Mouse (Mus musculus) c-Kit-negative CD71-positive TER-119-positive erythroid progenitor cells, embryonic 14.5 days (primary cell): Measurements from ENCODE around the gene Irak3.
"Not testable (repeated sequence)": the region's sequence is repeated elsewhere in the genome, so short reads cannot be mapped to it uniquely, and the experiment has no call there.

Experiments
- DNase-seq: peaks from one replicate; pipeline ENCODE4 v3.0.0-alpha.2; 2013; ENCODE audit warnings: low read depth, low spot score

Irak3 gene

DNA sequence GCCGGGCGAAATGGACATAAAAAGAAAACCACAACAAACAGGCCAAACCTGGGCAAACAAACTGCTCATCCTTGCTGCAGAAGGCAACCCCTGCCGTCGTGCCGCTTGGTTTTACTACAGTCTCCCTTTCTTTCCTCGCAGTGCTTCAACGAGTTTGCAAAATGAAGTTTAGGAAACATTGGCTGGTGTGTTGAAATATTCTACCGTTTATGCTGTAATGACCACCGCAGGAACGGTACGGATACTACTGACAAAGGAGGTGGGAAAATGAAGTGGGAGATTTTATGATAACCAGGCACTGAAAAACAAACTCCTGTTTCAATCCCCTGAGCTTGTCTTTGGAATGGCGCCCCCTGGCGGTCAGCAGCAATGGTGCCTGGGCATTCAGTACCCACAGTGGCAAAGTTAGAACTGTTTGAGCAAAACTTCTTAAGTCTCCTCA is at the start of gene Irak3:
Irak3 (minus strand) TSS at position 170 of the 442 bp plus-strand sequence.
- DNase-seq: peak; percentile 60

DNA sequence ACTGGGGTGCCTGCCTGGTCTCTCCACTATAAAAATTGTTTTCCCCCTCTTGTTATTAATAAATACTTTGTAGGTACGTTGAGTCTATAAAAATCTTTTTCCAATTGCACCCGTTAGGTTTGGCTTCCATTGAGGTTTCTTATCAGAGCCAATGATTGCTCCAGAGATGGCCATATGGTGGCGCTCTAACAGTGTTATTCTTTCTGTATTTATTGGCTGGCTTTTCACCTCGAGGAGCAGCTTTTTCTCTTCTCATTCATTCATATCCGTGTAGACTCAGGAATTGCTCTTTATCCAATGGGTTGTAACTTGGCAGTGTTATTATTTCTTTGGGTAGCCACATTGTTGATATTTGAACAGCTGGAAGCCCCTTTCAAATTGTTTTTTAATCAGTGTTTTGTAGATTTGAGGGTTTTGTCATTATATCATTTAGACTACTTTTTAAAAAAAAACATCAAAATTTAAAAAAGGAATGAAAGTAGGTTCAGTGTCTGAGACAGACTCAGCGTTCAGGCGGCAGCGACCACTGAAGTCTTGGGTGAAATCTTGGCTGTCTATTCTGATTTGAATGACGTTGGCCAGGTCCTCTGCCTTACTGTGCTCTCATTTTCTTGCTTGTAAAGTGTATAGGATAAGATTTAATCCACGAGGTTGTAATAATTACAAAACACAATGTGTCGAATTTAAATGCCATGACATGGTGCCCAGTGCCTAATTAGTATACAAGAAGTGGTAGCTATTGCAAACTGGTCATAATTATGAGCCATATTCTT is 49.2 kb upstream of the Irak3 start:
- DNase-seq: no peak

DNA sequence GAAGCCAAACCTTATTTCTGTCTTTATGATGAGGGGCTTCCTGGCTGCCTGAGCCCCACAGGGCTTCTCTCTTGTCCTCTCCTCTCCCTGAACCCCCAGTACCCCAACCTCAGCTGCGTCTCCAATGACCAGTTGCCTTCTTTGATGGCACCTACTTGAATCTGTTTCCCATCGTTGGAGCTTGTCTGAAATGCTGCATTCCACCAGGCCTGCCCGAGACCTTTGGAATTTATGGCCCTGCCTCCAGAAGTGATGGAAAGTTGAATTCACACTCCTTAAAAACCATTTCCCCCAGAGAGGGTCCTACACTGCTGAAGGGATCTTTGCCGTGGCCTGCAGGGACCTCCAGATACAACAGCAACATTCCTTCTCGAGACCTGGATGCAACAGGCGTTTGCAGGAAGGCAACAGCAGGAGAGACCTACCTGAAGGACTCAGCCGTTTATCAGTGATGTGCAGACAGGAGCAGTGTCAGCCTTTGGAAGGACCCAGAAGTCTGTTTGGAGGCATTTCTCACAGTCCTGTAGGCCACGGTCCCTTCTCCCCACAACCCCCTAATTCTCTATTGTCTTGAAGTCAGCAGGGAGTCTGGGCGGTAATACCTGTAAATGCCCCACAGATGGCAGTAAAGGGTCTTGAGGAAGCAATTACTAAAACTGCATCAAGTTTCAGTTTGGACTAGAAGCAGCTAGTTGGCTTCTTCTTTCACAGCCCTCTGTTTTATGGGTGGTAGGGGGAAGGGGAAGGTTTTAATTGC is 45.2 kb upstream of the Irak3 start:
- no peak for DNase-seq

DNA sequence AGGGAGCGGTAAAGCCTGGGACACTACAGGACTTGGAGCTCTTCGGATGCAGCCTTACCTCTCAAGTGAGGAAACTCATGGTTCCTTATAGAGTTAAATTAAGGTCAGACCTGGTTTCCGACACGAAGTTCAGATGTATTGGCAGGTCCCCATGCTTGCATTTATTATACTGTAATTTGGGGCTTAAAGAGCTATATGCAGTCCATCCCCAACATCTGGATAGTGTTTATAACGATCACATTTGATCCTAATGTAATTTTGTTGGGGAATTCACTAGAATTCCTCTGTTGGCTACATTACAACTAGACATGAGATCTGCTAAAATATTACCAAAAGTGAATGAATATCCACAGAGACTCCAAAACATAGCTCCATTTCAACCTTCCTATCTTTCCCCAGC is 43.8 kb upstream of the Irak3 start:
- no peak for DNase-seq

DNA sequence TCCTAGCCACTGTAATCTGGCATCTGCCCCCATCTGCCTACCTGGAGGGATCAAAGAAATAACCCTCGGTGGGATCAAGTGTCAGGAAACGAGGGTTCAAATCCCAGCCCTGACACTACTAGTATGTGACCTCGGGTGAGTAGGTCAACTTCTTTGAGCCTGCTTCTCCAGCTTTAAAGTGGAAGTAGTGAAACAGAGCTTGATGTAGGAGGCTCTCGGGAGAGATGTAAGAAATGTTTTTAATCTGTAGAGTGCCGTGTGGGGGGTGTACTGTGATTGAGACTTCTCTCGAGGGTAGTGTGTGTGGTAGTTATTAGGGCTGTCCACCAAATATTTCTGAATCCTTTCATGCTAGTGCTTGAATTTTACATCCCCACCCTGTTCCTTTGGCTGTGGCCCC is 40.5 kb upstream of the Irak3 start:
- no peak for DNase-seq

DNA sequence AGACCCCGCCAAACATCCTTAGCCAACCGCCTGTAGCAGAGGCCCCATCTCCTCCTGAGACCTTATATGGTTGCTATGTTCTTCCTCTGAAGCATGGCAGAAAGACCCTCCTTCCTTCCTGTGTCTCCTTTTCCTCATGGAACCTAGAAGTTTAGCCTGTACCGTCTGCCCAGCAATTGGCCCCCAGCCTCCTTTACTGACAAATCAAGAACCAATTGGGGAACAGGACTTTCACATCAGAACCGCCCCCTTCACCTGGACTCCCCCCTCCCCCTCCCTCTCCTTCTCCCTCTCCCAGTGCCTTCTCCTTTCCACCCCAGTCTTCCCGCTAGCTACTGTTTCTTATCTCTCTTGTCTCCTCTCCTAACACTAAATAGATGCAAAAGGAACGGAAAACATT is 37.5 kb upstream of the Irak3 start:
- no peak for DNase-seq

DNA sequence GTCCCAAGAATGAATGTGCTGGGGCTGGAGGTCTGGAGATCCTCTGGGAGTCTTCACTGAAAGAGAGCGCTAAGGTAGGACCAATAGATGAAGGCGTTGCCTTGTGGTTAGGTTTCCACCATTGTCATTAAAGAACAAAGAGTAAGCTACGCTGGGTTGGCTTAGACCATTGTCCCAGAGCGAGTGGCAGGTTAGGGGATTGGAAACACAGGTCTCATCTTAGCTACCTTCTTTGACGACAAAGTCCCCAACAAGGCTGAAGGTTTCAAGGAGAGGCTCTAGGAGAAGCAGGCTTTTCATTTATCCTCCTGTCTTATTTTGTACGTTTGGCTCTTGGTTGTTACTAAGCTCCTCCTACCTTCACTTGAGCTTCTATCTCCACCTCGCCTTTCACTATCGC is 36.3 kb upstream of the Irak3 start:
- no peak for DNase-seq

DNA sequence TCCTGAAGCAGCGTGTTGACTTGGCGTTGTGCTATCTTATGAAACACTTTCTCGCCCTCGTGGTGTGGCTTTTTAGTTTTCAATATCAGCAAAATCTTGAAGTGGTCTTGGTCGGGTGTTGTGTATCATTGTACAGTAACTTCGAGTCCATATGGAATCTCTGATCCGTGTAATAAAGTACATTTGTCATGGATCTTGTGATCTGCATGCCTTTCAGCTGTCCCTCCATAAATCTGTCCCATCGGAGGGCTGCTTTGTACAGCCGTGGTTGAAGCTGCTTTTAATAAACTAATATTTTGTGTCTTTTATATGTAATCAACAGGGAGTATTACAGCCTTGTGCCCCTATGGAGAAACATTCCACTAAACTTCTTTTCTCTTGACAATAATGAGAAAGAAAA is 34.9 kb upstream of the Irak3 start:
- no peak for DNase-seq

DNA sequence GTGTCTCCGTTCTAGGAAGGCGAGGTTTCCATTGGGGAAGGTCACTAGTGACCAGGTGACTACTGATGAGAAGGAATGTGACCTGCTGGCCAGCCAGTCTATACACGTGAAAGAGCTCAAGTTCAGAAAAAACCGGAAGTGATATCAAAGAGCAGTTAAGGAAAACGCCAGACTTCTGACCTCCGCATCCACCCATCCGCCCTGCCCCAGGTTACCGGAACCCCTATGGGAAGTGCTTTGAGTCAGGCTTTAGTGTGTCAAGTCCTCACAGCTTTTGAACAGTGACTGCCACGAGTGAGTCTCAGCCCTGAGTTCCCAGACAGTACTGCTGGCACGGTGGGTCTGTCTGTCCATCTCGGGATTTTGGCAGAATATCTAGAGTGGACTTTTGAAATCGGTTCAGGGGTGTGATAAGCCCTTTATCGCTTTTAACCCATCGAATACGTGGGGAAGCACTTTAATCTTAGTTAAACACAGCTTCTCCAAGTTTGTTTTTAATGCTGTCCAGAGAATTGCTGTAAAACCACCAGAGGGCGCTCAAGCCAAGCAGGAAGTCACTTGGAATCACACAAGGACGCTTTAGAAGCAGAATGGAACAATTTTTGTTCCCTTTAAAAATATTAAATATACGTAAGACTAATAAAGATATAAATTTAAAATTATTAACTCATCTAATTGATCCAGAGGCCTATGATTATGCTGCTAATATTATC is 31.9 kb upstream of the Irak3 start:
- DNase-seq: no peak

DNA sequence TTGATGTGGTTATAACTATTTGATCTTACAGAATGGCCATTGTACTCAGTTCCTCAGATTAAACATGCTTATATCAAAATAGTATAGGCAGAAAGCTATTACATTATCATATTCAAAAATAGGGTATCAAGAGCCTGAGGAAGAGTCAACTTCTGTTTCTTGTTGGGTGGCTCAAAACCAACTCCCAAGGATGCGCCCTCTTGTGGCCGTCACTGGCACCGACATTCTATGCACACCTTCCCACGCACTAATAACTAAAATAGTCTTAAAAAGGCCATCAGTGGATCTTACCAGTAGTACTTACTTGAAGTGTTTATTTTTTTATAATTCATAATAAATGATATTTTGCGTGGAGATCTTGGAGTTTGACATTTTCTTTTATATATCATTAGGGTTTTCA is 29.8 kb upstream of the Irak3 start:
- peak; percentile 53 for DNase-seq

DNA sequence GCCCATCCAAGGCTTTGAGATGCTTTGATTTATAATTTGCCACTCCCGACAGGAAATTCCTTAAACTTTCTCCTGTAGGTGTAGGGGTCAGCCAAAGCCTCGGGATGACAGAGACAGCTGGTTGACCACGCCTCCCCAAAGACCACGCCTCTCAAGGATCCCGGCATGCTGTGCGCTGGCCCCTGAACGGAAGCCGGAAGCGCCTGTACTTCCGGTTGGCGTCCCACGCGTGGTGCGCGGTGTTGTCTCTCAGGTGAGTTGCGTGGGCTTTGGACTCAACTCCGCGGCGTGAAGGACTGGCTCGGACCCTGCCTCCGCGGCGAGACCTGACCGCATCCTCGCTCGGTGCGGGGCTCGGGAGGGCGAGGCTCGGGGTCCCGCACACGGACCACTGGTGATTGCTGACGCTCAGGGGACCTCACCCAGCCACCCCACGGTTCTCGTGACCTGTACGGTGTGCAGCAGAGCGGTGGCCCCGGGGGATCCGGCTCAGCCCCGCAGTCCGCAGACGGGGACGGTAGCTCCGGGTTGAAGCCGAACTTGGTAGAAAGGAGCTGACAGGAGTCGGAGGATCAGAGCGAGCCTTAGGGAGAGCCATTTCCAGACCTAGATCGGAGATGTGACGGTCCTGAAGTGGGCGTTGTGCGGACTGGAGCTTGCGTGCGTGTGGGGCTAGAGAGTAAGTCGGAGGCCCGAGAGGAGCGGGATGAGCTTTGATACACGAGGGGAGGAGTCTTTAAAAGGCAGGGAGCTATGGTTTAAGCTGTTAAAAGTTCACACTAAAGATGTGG is 25.1 kb upstream of the Irak3 start, which contains the start of gene Llph:
Llph (plus strand) TSS at position 200 of the 791 bp plus-strand sequence.
- peak; percentile 73 for DNase-seq

DNA sequence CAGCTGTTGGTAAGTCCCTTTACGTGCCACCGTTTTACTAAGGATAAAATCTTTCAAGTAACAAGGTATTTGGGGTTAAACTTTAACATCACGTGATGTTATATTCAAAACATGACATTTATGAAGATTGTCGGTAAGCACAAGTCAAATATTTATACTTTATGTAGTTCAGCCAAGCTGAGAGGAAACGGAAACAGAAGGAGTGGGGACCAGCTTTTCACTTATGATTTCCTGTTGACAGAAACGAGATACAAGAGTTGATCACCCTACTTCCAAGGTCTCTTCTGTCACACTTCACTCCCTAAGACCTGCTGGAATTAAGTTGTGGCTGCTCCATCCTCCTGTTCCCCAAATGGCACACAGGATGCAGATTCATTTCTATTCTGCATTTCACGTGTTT is 18.8 kb upstream of the Irak3 start:
- no peak for DNase-seq

DNA sequence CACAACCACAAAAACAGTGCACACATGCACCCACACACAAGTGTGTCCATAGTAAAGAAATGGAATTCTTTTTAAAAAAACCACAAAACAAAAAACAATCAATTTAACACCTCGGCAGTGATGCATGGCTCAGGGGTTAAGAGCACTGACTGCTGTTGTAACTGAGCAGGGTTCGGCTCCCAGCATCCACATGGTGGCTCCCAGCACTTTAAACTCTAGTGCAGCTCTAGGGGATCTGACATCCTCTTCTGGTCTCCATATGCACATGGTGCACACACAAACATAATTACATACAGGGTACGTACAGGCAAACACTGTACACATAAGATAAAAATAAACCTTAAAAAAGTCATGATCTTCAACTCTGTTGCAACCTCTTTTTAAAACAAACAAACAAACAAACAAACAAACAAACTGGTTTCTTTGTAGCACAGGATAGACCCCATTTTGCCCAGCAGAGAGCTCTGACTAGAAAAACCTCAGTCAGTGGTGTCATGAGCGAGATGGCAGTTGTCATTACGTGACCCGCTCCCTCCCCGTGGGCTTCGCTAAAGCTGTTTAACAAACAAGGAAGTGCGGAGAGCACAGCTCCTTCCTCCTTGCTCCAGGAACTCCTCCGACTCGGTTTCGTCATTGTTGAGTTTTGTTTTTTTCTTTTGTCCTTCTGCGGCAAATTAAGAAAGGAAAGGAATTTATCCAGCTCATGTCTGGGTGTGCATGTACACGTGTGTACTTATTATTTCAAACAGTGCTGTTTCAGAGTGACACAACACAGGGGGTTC is 17.8 kb upstream of the Irak3 start:
- DNase-seq: no peak

DNA sequence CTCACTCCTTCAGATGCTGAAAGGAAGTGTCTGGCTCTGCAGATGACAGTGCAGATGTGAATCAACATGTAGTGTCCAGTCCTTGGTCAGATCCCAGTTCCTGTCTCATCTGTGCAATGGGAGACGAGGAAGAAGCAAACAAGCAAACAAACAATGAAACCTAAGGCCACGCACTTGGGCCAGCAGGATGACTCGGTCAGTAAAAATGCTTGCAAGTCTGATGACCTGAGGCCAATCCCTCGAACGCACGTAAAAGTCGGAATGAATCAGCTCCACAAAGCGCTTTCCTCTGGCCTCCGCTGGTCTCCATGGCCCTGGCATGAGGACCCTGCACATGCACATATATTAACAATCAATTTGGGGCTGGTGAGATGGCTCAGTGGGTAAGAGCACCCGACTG is 17.1 kb upstream of the Irak3 start:
- no peak for DNase-seq

DNA sequence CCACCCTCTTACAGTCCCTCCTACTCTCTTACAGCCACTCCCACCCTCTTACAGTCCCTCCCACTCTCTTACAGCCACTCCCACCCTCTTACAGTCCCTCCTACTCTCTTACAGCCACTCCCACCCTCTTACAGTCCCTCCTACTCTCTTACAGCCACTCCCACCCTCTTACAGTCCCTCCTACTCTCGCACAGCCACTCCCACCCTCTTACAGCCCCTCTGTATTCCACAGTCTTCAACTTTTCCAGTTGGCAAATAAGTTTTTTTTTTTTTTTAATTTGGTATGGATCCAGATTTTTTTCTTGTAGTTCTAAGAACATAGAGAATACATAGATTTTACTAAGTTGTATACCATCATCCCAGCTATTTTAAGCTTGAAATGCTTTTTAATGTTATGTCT is 15.2 kb upstream of the Irak3 start:
- not testable (repeated sequence) for DNase-seq

DNA sequence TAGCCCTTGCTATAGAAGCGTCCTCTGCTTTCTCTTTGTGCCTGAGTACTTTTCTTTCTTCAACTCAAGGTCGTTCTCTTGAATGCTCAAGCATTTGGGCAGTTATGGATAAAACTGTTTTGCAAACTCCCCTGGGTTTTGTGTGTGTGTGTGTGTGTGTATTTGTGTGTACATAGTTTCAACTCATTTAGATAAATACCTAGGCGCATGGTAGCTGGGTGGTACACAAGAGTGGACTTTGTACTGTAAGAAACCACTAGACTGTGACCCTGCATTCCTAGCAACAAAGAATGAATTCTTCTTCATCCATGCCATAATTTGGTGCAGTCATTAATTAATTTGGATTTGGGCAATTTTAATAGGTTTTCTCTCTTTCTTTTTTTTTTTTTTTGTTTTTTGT is 8.2 kb upstream of the Irak3 start:
- no peak for DNase-seq

DNA sequence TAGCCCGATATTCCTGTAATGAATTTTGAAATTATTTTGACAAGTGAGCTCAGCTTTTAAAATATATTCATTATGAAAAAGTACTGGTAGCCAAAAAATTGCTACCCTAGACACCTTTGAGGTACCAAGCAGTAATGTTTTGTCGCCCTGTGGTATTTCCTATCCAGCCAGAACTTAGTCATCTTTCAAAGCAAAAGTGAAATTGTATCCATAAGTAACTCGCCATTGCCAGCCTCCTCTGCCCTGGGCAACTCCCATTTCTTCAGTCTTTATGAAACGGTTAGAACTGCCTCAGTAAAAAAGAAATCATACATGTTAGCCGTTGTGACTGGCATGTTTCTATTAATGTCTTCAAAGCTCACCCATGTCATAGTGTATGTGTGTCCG is 7.6 kb upstream of the Irak3 start:
- DNase-seq: peak; percentile 17

DNA sequence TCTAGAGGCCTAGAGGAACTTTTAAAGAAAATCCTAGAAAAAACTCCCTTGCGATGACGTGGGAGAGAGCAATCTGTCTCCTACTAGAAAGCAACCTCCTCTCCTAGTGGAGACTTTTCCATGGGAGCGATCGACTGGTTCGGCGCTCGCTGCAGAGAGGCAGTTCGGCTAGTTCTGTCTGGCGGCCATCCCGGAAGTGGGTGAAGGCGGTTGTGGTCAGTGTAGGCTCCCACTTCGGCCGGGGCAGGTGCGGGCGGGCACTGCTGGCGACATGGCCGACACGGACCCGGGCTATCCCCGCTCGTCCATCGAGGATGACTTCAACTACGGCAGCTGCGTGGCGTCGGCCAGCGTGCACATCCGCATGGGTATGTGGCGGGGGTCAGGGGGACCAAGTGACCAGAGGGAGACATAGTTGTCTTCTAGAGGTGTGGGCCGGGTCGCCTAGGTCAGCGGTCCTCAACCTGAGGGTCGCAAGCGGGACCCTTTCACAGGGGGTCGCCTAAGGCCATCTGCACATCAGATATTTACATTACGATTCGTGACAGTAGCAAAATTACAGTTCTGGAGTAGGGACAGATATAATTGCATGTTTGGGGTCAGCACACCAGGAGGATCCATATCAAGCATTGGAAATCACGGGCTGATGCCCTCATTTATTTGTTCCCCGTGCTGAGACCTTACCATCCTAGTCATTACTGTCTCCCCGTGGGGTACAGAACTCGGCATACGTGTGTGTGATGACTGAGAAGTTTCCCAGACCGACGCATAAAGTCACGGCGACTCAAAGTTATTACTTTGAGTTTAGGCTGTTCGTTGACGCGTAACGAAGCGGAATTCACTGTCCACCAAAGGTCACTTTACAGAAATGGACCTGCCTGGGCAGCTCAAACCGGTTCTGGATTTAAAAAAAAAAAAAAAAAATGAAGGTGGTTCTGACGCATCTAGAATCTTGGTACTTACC is 6.9 kb upstream of the Irak3 start:
- DNase-seq: peak; percentile 44

DNA sequence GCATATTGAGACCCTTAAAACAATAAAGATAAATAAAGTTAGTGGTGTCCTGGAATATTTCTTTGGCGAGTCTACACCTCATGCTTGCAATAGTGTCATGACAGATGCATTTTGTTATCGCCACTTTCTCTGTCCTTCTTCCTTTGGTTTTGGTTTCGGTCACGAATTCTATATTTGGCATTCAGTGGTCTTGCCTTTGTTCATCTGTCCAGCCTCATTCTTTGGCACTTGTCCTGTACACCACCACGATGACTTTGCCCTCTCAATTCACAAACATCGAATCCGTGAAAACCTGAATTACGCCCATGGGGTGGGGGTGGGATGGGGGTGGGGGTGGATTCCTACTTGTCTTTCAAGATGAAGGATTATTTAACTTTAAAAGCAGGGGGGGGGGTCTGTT is 6.1 kb upstream of the Irak3 start:
- DNase-seq: no peak
